Mouse (Mus musculus) layer of hippocampus, adult 18-20 months (tissue): ENCODE results near the gene Rnase13. TPM values are rescaled to one million over a fixed set of nuclear protein-coding genes. Genes with fewer than 3 reads are reported as not detected.
A peak's percentile ranks its signal among the peaks of the same experiment; 100 is the strongest.
"Not testable (repeated sequence)": the region's sequence is repeated elsewhere in the genome, so short reads cannot be mapped to it uniquely, and the experiment has no call there.

Experiments used
- DNase-seq, 2 experiments: peaks; one replicate each; pipeline ENCODE4 v3.0.0; 2022; ENCODE audit warnings: low spot score in 2 of 2
- long read RNA-seq: library from polyadenylated mRNA; stranded (forward); transcript quantifications from one replicate; pipeline ENCODE4 v2.0.0, GENCODE M21; 2021
- total RNA-seq, 2 experiments: library from RNA; stranded (reverse); gene quantifications; 2 replicates each; pipeline ENCODE4 v1.2.3; 2021

Gene Rnase13
- not detected for total RNA-seq
- long read RNA-seq, result 0 reads

- DNase-seq, result no peak
These were observed at the start of gene Rnase13 for GRCm38 (mm10) chr14:51922571-51922865. Gene Rnase13, minus strand, starts transcription at chr14:51922773.

GRCm38 (mm10) chr14:51967400-51967799, 44.8 kb upstream of the Rnase13 start:
- no peak for DNase-seq

- DNase-seq, result no peak
These were observed 37.7 kb upstream of the Rnase13 start for GRCm38 (mm10) chr14:51960316-51960715.

- no peak for DNase-seq
These were observed 20.8 kb upstream of the Rnase13 start for GRCm38 (mm10) chr14:51943336-51943735.

- DNase-seq, result no peak
These were observed 19.7 kb upstream of the Rnase13 start for GRCm38 (mm10) chr14:51942236-51942635.

DNA sequence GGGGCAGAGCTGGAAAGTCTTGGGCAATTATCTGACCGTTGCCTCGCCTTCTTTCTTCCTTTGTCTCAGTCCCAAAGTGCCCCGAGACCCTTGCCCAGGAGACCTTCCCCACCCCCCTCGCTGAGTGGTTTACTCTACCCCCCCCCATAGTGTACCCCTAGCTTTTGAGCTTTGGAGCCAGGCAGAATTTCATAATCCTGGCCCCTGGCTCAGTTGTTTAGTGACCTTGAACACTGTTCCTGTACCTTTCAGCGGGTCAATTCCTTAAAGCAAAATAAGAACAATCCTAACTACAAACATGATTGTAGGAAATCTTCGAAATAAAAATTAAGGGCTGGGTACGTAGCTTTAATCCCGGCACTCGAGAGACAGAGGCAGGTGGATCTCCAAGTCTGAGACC, 19.0 kb upstream of the Rnase13 start:
- DNase-seq, result no peak

DNA sequence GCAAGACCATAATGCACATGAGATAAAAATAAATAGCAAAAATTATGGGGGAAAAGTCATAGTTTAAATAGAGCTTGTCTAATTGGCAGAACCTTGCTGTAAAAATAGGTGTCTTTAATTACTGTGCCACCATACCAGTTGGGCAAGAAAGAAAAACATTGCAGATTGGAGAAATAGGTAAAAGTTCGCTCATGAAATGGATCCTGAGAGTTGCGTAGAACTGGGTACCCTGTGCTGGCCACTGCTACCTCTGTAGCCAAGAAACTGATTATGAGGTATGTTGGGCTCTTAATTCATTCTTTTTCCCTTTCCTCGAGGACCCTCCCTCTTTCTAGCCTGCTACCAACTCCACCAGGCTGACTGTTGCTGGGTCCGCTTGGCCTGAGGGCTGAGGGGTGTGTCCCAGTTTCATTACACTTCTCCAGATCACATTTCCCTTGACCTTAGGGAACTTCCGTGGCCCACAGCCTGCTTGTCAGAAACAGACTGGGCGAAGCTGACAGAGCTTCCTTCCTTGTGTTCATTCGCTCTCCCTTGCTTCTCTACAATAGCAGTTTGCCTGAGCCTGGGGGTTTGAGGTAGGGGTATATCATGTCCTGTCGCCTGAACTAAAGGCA, 18.5 kb upstream of the Rnase13 start:
- DNase-seq, result no peak

- DNase-seq, result no peak
These were observed 16.4 kb upstream of the Rnase13 start for GRCm38 (mm10) chr14:51939005-51939404.

- DNase-seq, result no peak
These were observed 9.8 kb upstream of the Rnase13 start for GRCm38 (mm10) chr14:51932092-51933020.

- peak; percentile 25 to 82 for DNase-seq
These were observed 8.3 kb upstream of the Rnase13 start for GRCm38 (mm10) chr14:51930824-51931223.

DNA sequence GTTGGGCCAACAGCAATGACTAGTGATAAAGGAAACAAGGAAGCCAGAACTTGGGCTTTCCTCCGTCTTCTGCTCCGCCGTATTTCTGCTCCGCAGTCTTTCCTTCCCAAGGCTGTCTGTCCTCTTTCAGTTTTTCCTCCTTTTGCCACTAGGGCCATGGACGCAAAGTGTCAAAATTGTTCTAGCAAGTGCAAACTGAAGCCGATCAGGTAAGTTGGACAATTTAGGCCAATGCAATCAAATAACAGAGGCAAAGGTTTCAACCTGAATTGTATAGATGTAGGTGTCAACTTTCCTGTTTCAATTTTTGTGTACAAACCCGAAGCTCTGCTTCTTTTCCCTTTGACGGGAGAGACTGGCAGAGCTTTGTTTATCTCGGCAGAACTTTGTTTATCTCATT, 7.4 kb upstream of the Rnase13 start:
- no peak for DNase-seq

GRCm38 (mm10) chr14:51929309-51929943, 6.9 kb upstream of the Rnase13 start:
- peak; percentile 55 to 67 for DNase-seq

- not testable (repeated sequence) for DNase-seq
These were observed 4.4 kb upstream of the Rnase13 start for GRCm38 (mm10) chr14:51926930-51927329.

DNA sequence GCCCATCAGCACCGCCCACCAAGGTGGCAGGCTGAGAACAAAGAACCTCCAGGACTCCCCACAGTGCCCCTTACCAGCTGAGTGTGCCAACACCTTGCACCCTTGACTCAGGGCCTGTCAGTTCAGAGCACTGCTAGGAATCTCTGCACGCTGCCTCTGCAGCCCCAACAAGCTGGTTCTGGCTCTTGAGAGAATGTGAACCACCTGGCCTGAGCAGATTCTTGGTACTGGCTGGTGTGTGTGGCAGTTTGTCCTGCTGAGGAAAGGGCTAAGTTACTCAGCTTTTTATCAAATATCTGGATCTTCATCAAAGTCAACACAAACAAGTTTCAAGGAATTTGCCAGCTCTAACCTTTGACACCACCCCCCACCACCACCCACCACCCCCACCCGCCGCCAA, 919 bp upstream of the Rnase13 start:
- DNase-seq, result no peak

- no peak for DNase-seq
These were observed 337 bp upstream of the Rnase13 start for GRCm38 (mm10) chr14:51922910-51923309.

DNA sequence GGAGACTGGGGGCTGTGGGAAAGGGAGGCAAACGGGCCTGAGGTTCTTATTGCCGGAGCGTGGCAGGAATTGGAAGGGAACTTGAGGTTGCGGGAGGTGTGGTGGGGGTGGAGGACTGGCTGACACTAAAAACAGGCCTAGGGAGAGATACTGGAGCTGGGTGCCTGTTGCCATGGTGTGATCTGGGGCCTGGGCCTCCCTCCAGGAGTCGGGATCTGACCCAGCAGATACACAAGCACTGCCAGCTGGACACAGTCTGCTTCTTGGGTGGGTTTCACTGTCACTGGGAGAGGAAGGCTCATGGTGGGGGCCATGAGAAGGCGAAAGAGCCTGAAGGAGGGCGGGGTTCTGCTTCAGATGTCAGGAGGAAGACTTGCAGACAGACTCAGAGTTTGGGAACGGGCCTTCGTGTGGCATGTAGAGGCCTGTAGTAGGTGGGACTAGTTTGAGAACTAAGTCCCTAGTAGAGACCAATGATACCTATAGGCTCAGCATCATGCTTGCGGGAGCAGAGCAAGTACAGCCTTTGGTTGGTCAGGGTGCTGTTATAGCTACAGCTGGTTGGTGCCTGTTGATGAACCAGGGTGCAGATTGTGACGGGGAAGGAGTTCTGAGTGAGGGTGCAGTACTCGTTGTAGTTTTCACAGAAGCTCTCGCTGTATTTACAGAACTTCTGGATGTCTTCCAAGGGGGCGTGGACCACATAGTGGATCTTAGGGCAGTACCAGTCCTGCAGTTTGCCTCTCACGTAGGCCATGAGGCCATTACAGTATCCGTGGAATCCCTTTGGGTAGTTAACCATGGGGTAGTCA, 608 bp downstream of the Rnase13 start:
- DNase-seq, result peak; percentile 17 to 57

DNA sequence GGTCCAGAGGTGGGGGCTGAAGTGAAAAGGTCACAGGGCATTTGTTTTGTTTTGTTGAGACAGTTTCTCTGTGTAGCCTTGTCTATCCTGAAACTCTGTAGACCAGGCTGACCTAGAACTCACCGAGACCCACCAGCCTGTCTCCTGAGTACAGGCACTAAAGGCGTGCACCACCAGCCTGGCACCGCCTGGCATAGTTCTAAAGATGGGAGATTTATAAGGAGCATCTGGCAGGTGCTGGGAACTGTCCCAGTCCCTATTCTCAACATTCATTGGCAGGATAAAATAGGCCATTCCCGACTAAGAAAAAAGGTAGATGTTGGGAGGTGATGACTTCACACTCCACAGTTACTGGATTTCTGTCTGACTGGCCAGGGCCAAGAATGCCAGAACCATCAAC, 3.6 kb downstream of the Rnase13 start:
- DNase-seq, result no peak

- DNase-seq, result no peak
These were observed 4.4 kb downstream of the Rnase13 start, which contains the start of gene Tppp2 for GRCm38 (mm10) chr14:51918125-51918524. Gene Tppp2, plus strand, starts transcription at chr14:51918425.

DNA sequence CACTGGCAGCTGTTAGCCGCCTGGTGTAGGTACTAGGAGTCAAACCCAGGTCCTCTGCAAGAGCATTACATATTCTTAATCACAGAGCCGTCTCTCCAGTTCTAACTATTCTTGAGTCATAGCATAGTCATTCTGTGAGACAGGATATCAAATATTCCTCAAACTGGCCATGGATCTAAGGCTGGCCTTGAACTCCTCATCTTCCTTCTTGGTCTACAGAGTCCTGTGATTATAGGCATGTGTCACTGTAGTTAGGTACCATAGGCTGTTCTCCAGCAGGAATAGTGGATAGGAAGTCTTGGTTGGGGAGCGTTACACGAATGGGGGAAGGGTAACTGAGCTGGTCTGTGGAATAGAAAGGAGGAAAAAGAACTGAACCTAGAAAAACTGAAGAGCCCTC, 6.0 kb downstream of the Rnase13 start:
- no peak for DNase-seq

DNA sequence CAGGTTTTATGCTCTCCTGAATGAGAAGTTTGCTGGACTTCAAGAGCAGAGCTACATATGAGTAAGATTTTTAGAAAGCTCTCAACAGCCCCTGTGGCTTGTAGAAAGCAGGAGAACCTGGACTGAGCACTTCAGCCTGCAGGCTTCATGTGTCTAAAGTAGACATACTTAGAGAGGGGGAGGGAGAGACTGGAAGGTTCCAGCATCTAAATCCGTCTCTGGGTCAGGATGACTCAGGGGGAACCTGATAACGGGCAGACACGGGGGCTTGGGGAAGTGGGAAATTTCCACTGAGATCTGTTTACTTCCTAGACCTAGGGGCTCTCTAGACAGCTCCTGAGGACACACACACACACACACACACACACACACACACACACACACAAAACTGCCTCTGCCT, 7.5 kb downstream of the Rnase13 start:
- no peak for DNase-seq
